ENCODE assay signal across 10 mouse cellular contexts in the genomic region with DNA sequence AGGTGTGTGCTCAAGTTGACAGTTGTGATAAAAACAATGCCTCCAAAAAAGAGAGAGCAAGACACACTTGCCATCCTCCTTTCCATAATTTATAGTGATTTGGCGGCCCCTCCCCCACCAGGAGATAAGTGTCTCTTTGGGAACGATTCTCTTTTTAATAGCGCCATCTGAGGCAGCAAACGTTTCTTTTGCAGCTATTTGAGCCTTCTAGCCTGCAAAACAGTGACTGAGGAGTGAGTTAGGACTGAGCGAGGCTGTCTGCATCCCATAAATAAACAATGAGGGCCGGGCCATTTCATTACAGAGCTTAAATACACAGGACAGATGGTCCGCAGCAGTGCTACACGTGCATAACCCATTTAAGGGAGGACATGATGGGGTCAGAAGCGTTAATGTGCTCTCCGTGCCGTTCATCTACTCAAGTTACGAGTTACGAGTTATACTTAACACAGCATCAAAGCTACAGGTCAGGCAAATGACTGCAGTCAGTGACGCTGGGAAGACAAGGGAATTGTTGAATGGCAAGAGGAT.
DNase-seq lines count a peak whose midpoint lies in the region; ATAC-seq and TF ChIP-seq lines count a peak whose summit lies in the region.
"Had no signal": no experiment of that assay in that cellular context is flagged by ENCODE, and none has a peak within 500 bp of the region (broad histone marks: within the 10 kb centered on the region; RNA-seq: fewer than 3 reads in every experiment).

No protein-coding gene starts in this region.

- no peak overlapping the region for H3K27ac ChIP-seq in lung, embryonic 14.5 days (ENCODE audit: low read depth)
- no peak overlapping the region for H3K27ac ChIP-seq in embryonic facial prominence, embryonic 12.5 days
- no peak overlapping the region for H3K27ac ChIP-seq in kidney, embryonic 15.5 days
- peak overlapping the region; percentile 20; the same call in 1 of the 2 replicates for H3K27ac ChIP-seq in midbrain, embryonic 12.5 days (replicated peaks)

- H3K36me3 ChIP-seq in lung, embryonic 14.5 days (ENCODE audit: insufficient read depth) = no peaks in the 10 kb centered on the region
- no peaks in the 10 kb centered on the region for H3K36me3 ChIP-seq in embryonic facial prominence, embryonic 12.5 days
- no peaks in the 10 kb centered on the region for H3K36me3 ChIP-seq in kidney, embryonic 15.5 days
- H3K36me3 ChIP-seq in midbrain, embryonic 12.5 days = no peaks in the 10 kb centered on the region
- H3K36me3 ChIP-seq: G1E had no signal

- H3K9ac ChIP-seq in lung, embryonic 14.5 days = no peak overlapping the region
- no peak overlapping the region for H3K9ac ChIP-seq in embryonic facial prominence, embryonic 12.5 days
- H3K9ac ChIP-seq in kidney, embryonic 15.5 days = no peak overlapping the region
- no peak overlapping the region for H3K9ac ChIP-seq in midbrain, embryonic 12.5 days (replicated peaks)

- no peaks in the 10 kb centered on the region for H3K27me3 ChIP-seq in lung, embryonic 14.5 days (ENCODE audit: insufficient read depth, low read length)
- H3K27me3 ChIP-seq in embryonic facial prominence, embryonic 12.5 days = no peaks in the 10 kb centered on the region
- H3K27me3 ChIP-seq in kidney, embryonic 15.5 days = peaks cover 11% of the 10 kb centered on the region; the same call in 1 of the 2 replicates
- peaks cover 10% of the 10 kb centered on the region for H3K27me3 ChIP-seq in midbrain, embryonic 12.5 days
- H3K27me3 ChIP-seq: megakaryocyte, embryonic 14.5 days had no signal

- H3K9me3 ChIP-seq in lung, embryonic 14.5 days (ENCODE audit: low read depth, low read length) = no peaks in the 10 kb centered on the region
- H3K9me3 ChIP-seq in embryonic facial prominence, embryonic 12.5 days = no peaks in the 10 kb centered on the region
- H3K9me3 ChIP-seq in kidney, embryonic 15.5 days (replicated peaks) = no peaks in the 10 kb centered on the region
- no peaks in the 10 kb centered on the region for H3K9me3 ChIP-seq in midbrain, embryonic 12.5 days

- 22% methylated on average over 14 of the region's 14 CpGs for WGBS in lung, embryonic 14.5 days
- WGBS in embryonic facial prominence, embryonic 12.5 days = 17% methylated on average over 14 of the region's 14 CpGs
- 10% methylated on average over 14 of the region's 14 CpGs for WGBS in kidney, embryonic 15.5 days
- WGBS in midbrain, embryonic 12.5 days = 15% methylated on average over 14 of the region's 14 CpGs

- ATAC-seq in lung, embryonic 14.5 days (ENCODE audit: insufficient read depth) = peak; percentile 63
- 0 out of 2 replicates have a peak, but pooled peaks have one; percentile 35 for ATAC-seq in embryonic facial prominence, embryonic 12.5 days (ENCODE audit: insufficient number of reproducible peaks, insufficient read depth, low FRiP score, low TSS enrichment)
- ATAC-seq in kidney, embryonic 15.5 days (replicated peaks; ENCODE audit: low FRiP score) = peak; percentile 91
- peak; percentile 88 for ATAC-seq in midbrain, embryonic 12.5 days (ENCODE audit: low FRiP score, low read depth)

- 0 out of 2 replicates have a peak, but pooled peaks cover 4% of the 10 kb centered on the region for H3K4me1 ChIP-seq in lung, embryonic 14.5 days (ENCODE audit: insufficient read depth)
- H3K4me1 ChIP-seq in embryonic facial prominence, embryonic 12.5 days = peaks cover 18% of the 10 kb centered on the region
- peaks cover 18% of the 10 kb centered on the region for H3K4me1 ChIP-seq in kidney, embryonic 15.5 days
- H3K4me1 ChIP-seq in midbrain, embryonic 12.5 days = peaks cover 19% of the 10 kb centered on the region
- H3K4me1 ChIP-seq: megakaryocyte, embryonic 14.5 days had no signal

- no peak for TF ChIP-seq CTCF in lung, embryonic 14.5 days (IDR thresholded peaks at IDR 0.05; ENCODE audit: low read depth)

- no peak overlapping the region for H3K4me3 ChIP-seq in lung, embryonic 14.5 days (ENCODE audit: low read depth, low read length)
- H3K4me3 ChIP-seq in embryonic facial prominence, embryonic 12.5 days = no peak overlapping the region
- peak overlapping the region; percentile 28 for H3K4me3 ChIP-seq in kidney, embryonic 15.5 days (replicated peaks)
- H3K4me3 ChIP-seq in midbrain, embryonic 12.5 days = no peak overlapping the region
- H3K4me3 ChIP-seq: megakaryocyte, embryonic 14.5 days had no signal

- peak overlapping the region; percentile 5 for H3K4me2 ChIP-seq in lung, embryonic 14.5 days
- peak overlapping the region; percentile 33 for H3K4me2 ChIP-seq in embryonic facial prominence, embryonic 12.5 days (replicated peaks)
- H3K4me2 ChIP-seq in kidney, embryonic 15.5 days = peak overlapping the region; percentile 58
- peak overlapping the region; percentile 46 for H3K4me2 ChIP-seq in midbrain, embryonic 12.5 days (replicated peaks)

- peak; percentile 45 for DNase-seq in lung, embryonic 14.5 days
- no peak for DNase-seq in lung, adult 18-20 months
- no peak for DNase-seq in thymus, postnatal 14 days
- no peak for DNase-seq in gastrocnemius, adult 8-10 months (ENCODE audit: low spot score in 2 of 2)
- DNase-seq in spleen, adult 12 weeks (ENCODE audit: low spot score) = no peak

Comparison
In these comparisons a context has a peak if more than half of its experiments do, and no peak if none do; other contexts are left out.
1. ATAC-seq: peak in every context shown above with its lines; median percentile 91 in kidney, embryonic 15.5 days; 88 in midbrain, embryonic 12.5 days; 63 in lung, embryonic 14.5 days; 35 in embryonic facial prominence, embryonic 12.5 days.
2. H3K4me2 ChIP-seq: peak in every context shown above with its lines; median percentile 58 in kidney, embryonic 15.5 days; 46 in midbrain, embryonic 12.5 days; 33 in embryonic facial prominence, embryonic 12.5 days; 5 in lung, embryonic 14.5 days.